Mouse (Mus musculus) limb, embryonic 12.5 days (tissue): ENCODE measurements around the gene Gp1bb. TPM values are rescaled to one million over a fixed set of nuclear protein-coding genes. Genes with fewer than 3 reads are reported as not detected.

Experiments
- ATAC-seq: fragments of 200-750 bp; cut with Nextera tagmentation; 2 replicates; pipeline ENCODE4 v1.8.0; 2017; ENCODE audit warnings: low read depth, moderate TSS enrichment; ENCODE audit not compliant: insufficient number of reproducible peaks, insufficient read depth, low FRiP score, low TSS enrichment
- H3K27ac ChIP-seq: fragments of 300-500 bp; sonication (generic); 2 replicates; pipeline ENCODE4 v1.5.1; 2016; ENCODE audit warnings: mild to moderate bottlenecking, moderate library complexity
- H3K27me3 ChIP-seq: fragments of 300-500 bp; sonication (generic); 2 replicates; pipeline ENCODE4 v1.6.1; 2016; ENCODE audit warnings: mild to moderate bottlenecking, moderate library complexity
- H3K36me3 ChIP-seq: fragments of 300-500 bp; sonication (generic); 2 replicates; pipeline ENCODE4 v1.6.1; 2016; ENCODE audit warnings: mild to moderate bottlenecking, moderate library complexity
- H3K4me1 ChIP-seq: fragments of 300-500 bp; sonication (generic); replicated peaks from 2 replicates; pipeline ENCODE4 v1.6.1; 2016
- H3K4me2 ChIP-seq: fragments of 300-500 bp; sonication (generic); 2 replicates; pipeline ENCODE4 v1.6.1; 2016; ENCODE audit warnings: mild to moderate bottlenecking, moderate library complexity
- H3K4me3 ChIP-seq: fragments of 300-500 bp; sonication (generic); replicated peaks from 2 replicates; pipeline ENCODE4 v1.5.1; 2016; ENCODE audit warnings: mild to moderate bottlenecking
- H3K9ac ChIP-seq: fragments of 300-500 bp; sonication (generic); replicated peaks from 2 replicates; pipeline ENCODE4 v1.6.1; 2016; ENCODE audit warnings: mild to moderate bottlenecking, moderate library complexity
- H3K9me3 ChIP-seq: fragments of 300-500 bp; sonication (generic); 2 replicates; pipeline ENCODE4 v1.6.1; 2016; ENCODE audit warnings: mild to moderate bottlenecking, moderate library complexity
- WGBS: fragments of 180-500 bp; shearing (Covaris S2); methylation state at CpG from one replicate; pipeline ENCODE4 v1.1.7; 2016; 5-methylcytosine and 5-hydroxymethylcytosine counted together
- polyA plus RNA-seq: library from polyadenylated mRNA; unstranded; fragments of >200 nt; fragmentation: Nextera tagmentation; extraction: Ambion mirVana; gene quantifications from 2 replicates; pipeline ENCODE4 v1.2.1, GENCODE M21; 2016

Gp1bb gene
- polyA plus RNA-seq: 3.9 and 4.3 TPM in 2 replicates

DNA sequence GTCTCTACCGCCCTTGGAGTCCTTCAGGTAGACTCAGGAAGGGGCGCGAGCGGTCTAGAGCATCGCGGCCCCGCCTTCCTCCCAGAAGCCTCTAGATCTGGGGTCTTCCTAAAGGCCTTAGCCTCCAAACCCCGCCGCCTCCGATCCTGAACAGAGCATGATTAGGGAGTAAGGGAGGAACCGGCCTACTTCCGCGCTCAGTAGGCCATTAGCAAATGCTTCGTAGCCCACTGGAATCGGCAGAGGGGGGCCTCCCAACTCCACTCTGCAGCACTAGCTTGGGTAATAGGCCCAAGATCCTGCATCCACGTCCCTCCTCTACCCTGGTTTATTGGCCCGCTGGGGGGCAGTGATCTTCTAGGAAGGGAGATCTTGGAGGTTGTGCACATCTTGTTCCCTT is at the start of gene Gp1bb:
Gene Gp1bb (minus strand): TSS at position 385 of the 400 bp plus-strand sequence.
- Histone ChIP-seq H3K36me3 (peaks cover 37% of the 10 kb centered on the region), H3K9me3 (no peaks in the 10 kb centered on the region), H3K9ac (peak within 1 kb of the TSS; percentile 54; the same call in 1 of the 2 replicates), H3K4me2 (peak within 1 kb of the TSS; percentile 94), H3K27ac (no peak within 1 kb of the TSS), H3K4me3 (peak within 1 kb of the TSS; percentile 58), H3K4me1 (peaks cover 38% of the 10 kb centered on the region), H3K27me3 (peaks cover 94% of the 10 kb centered on the region)
- ATAC-seq: no peak
- 9% methylated on average over 17 of the region's 17 CpGs for WGBS

DNA sequence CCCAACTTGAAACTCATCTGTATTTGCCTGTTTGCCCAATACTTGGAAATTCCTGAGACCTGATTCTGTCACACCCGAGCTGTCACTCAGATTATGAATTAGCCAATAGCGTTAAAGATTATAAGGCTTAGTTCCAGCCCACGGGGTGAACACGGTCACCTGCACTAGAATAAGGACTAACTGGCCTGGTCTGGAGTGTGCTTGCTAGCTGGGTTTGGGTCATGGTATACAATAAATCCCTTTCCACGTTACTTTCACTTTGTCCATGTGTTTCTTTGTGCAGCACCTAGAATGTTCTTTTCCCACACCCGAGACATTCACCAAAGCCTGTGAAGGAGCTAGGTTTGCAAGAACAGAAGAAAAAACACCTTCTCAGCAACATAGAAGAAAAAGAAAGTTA is 47.7 kb upstream of the Gp1bb start:
- Histone ChIP-seq H3K4me2 (no peak overlapping the region), H3K36me3 (no peaks in the 10 kb centered on the region), H3K27me3 (no peaks in the 10 kb centered on the region; the same call in 1 of the 2 replicates), H3K4me1 (no peaks in the 10 kb centered on the region), H3K9ac (no peak overlapping the region), H3K27ac (no peak overlapping the region), H3K4me3 (no peak overlapping the region), H3K9me3 (no peaks in the 10 kb centered on the region)
- WGBS: 73% methylated on average over 6 of the region's 6 CpGs
- ATAC-seq: no peak

DNA sequence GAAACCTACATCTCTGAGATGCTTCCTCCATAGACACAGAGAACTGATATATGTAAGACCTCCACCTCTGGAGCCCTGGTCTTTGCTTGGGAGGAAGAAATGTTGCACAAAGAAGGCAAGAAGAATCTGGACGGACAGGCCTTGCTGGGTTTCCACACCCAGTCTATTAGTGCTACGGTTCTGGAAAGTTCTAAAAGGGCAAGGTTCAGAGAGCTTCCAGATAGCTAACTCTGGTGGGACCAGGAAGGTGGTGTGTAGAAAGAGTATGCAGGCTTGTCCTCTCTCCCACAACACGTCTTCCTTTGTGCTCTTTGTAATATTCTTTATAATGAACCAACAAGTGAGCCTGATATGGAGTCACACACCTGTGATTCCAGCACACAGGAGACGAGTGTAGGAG is 36.4 kb upstream of the Gp1bb start:
- Histone ChIP-seq H3K27ac (no peak overlapping the region), H3K4me1 (peaks cover 10% of the 10 kb centered on the region), H3K9me3 (no peaks in the 10 kb centered on the region), H3K4me2 (no peak overlapping the region), H3K27me3 (0 out of 2 replicates have a peak, but pooled peaks cover 4% of the 10 kb centered on the region), H3K9ac (no peak overlapping the region), H3K4me3 (no peak overlapping the region), H3K36me3 (no peaks in the 10 kb centered on the region)
- ATAC-seq: no peak
- 81% methylated on average over 4 of the region's 4 CpGs for WGBS

DNA sequence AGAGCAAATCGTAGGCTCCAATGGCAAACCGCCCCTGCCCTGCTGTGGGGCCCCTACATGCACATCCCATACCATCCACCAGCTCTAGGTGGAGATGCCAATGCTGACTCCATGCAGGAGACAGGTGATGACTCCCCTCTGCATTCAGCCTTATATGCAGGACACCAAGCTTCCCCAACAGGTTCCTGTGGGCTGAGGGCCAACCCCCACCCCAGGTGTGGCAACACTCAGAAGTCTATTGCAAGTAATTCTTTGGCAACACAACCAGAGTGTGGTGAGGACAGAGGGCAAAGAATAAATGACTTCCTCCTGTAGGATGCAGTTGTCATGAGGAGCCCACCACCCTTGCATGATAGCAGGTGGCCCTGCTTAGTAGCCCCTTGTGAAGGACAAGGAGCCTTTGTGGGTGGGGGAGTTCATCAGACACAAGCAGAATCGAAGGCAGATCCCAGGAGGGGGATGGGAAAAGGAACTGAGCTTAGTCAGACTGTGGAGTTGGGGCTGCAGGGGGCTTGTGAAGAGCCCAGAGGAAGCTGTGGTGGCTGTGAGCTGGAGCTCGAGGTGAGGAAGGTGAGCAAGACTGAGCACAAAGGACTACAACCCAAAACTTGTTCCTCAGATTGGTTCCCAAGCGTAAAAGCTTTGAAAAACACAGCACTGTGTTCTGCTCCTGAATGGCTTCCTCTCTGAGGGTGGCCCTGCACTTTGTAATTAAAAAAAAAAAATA is 33.3 kb upstream of the Gp1bb start:
- WGBS: 49% methylated on average over 5 of the region's 5 CpGs

DNA sequence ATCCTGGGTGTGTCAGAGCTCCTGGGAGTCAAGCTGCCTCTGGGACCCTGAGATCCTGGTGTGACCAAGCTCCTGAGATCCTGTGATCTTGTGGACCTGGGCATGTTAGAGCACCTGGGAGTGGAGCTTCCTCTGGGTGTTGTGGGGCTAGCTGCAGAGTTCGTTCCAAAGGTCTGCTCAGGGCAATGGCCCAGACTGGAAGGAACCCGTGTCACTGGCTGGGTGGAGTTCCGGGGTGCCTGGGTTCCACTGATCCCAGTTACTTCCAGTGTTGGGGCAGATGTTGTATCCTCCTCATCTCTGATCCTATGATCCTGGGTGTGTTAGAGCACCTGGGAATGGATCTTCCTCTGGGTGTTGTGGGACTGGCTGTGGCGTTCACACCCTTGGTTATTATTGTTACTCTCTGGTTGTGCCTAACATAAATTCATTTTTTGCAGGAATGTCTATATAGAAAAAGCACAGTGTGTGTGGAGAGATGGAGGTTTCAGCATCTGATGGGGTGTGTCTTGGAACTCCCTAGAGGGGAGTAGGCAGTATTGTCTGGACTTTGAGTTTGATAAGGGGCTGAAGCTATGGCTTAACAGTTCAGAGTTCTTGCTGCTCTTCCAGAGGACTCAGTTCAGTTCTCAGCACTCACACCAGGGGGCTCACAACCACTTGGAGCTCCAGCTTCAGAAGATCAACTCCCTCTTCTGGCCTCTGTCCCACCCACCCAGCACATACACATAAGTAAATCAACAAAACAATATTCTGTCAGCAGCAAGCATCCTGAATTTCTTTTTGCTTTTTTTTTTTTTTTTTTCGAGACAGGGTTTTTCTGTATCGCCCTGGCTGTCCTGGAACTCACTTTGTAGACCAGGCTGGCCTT is 31.3 kb upstream of the Gp1bb start:
- Histone ChIP-seq H3K36me3 (no peaks in the 10 kb centered on the region), H3K27ac (no peak overlapping the region), H3K4me2 (no peak overlapping the region), H3K4me3 (no peak overlapping the region), H3K9ac (no peak overlapping the region), H3K4me1 (peaks cover 10% of the 10 kb centered on the region), H3K27me3 (no peaks in the 10 kb centered on the region), H3K9me3 (no peaks in the 10 kb centered on the region)
- WGBS: 83% methylated on average over 6 of the region's 6 CpGs
- ATAC-seq: no peak

More for the DNA sequence above, 33.3 kb upstream of the Gp1bb start:
- H3K4me3 ChIP-seq: no peak overlapping the region
- no peaks in the 10 kb centered on the region for H3K27me3 ChIP-seq
- no peaks in the 10 kb centered on the region for H3K9me3 ChIP-seq
- no peak overlapping the region for H3K9ac ChIP-seq
- H3K36me3 ChIP-seq: no peaks in the 10 kb centered on the region
- H3K27ac ChIP-seq: no peak overlapping the region
- no peak; the same call in 1 of the 2 replicates for ATAC-seq
- H3K4me2 ChIP-seq: no peak overlapping the region
- H3K4me1 ChIP-seq: peaks cover 10% of the 10 kb centered on the region

DNA sequence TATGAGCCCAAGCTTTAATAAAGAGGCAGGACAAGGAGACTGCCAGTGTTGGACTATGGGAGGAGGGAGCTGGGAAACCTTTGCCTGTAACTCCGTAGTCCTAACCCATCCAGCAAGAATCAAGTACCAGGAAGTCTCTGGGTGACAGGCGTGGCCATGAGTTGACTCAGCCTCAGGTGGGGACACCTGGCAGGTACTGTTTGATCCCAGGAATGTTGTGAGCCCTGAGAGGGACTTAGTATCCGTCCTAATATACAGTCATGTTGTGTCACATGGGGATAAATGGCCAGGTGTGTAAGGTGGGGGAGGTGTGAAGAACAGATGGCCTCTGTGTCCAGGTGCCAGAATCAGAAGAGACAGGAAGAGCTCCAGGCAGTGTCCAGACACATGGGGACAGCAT is 26.9 kb upstream of the Gp1bb start:
- H3K9ac ChIP-seq: no peak overlapping the region
- no peaks in the 10 kb centered on the region for H3K4me1 ChIP-seq
- WGBS: 64% methylated on average over 3 of the region's 3 CpGs
- no peaks in the 10 kb centered on the region for H3K27me3 ChIP-seq
- no peaks in the 10 kb centered on the region for H3K36me3 ChIP-seq
- no peak overlapping the region for H3K4me2 ChIP-seq
- H3K9me3 ChIP-seq: no peaks in the 10 kb centered on the region
- H3K4me3 ChIP-seq: no peak overlapping the region
- H3K27ac ChIP-seq: no peak overlapping the region
- no peak for ATAC-seq

DNA sequence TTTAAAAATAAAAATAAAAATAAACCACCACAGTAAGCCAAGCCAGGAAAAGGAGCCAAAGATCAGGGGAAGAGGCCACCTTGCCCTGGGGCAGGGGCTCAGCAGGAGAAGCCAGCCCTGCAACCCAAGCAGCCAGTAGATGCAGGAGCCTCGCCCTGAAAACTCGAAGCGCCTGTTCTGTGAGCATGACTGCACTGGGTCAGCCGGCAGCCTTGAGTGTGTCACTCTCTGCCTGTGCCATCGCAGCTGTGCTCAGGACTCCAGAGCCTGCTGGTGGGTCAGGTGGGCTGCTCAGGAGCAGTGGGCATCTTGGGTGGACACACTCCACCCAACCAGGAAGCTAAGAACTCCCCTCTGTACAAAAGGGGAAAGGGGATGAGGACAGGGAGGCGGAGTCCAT is 23.1 kb upstream of the Gp1bb start:
- 72% methylated on average over 6 of the region's 6 CpGs for WGBS
- Histone ChIP-seq H3K36me3 (no peaks in the 10 kb centered on the region), H3K4me1 (no peaks in the 10 kb centered on the region), H3K27me3 (no peaks in the 10 kb centered on the region), H3K9me3 (no peaks in the 10 kb centered on the region), H3K4me3 (no peak overlapping the region), H3K27ac (peak overlapping the region; percentile 35; the same call in 1 of the 2 replicates), H3K9ac (no peak overlapping the region), H3K4me2 (no peak overlapping the region)
- no peak for ATAC-seq

DNA sequence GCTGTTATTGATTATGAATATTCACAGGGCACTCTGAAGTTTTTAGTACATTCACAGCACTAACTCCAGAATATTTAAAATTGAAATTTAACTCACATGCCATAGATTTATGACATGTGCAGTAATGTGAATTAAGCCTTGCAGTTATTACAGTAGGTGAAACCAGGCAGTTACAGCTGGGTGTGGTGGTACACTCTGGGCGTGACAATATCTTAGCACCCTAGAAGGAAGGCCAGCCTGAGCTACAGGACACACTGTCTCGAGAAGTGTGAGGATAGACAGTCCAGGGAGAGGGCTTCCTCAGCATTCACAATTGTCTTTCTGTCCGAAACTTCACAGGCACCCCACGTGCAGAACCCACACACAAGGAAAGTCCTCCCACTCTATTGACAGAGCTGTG is 22.3 kb upstream of the Gp1bb start:
- Histone ChIP-seq H3K9ac (no peak overlapping the region), H3K4me3 (no peak overlapping the region), H3K36me3 (no peaks in the 10 kb centered on the region), H3K27ac (no peak overlapping the region), H3K27me3 (no peaks in the 10 kb centered on the region), H3K4me2 (no peak overlapping the region), H3K9me3 (no peaks in the 10 kb centered on the region), H3K4me1 (no peaks in the 10 kb centered on the region)
- ATAC-seq: no peak
- 79% methylated on average over 4 of the region's 4 CpGs for WGBS

DNA sequence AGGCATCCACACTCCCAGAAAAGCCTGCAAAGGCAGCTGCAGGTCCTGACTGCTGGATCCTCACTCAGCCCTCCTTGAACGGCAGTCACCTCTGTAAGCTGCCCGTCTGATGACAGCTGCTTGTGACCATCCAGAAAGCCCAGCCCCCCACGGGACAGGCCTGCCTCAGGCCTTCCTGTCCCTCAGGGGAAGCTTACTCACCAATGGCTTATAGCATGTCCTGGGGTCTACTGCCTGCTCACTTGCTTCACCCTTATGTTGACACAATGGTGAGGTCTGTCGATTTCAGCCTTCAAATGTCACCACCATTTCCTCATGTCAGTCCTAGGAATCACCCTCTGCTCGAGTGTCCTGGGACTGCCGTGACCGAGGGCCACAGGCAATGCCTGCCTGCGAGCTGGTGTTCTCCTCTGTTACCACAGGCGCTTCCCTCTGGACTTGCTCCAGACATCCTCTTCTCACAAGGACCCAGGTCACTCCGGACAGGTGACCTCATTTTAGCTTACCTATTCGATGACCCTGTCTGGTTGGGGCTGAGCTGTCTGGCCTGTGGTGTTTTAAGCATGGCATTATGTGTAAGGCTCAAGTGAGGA is 21.3 kb upstream of the Gp1bb start:
- Histone ChIP-seq H3K36me3 (no peaks in the 10 kb centered on the region), H3K27me3 (no peaks in the 10 kb centered on the region), H3K4me1 (no peaks in the 10 kb centered on the region), H3K27ac (no peak overlapping the region), H3K9me3 (no peaks in the 10 kb centered on the region), H3K4me2 (no peak overlapping the region), H3K9ac (no peak overlapping the region), H3K4me3 (no peak overlapping the region)
- WGBS: 77% methylated on average over 11 of the region's 11 CpGs
- no peak for ATAC-seq

DNA sequence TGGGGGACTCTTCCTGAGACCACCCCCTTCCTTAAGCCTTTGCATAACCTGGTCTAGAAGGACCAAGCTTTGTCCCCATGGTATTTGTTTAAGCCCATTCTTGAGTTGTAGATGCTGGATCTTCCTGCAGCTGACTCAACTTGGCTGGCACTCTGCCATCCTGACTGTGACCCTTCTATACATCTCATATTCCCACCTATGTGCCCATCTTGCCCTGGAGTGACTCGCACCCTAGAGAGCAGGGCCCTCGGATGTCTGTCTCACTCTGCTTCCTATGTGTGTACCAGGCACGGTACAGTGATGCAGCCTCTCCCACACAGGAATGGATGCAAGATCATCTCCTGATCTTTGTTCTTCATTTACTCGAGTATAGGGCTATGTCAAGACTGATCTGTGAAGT is 20.7 kb upstream of the Gp1bb start:
- H3K9ac ChIP-seq: no peak overlapping the region
- H3K27me3 ChIP-seq: no peaks in the 10 kb centered on the region
- no peaks in the 10 kb centered on the region for H3K36me3 ChIP-seq
- H3K4me3 ChIP-seq: no peak overlapping the region
- 83% methylated on average over 4 of the region's 4 CpGs for WGBS
- no peak for ATAC-seq
- H3K9me3 ChIP-seq: no peaks in the 10 kb centered on the region
- no peak overlapping the region for H3K4me2 ChIP-seq
- no peak overlapping the region for H3K27ac ChIP-seq
- H3K4me1 ChIP-seq: no peaks in the 10 kb centered on the region

DNA sequence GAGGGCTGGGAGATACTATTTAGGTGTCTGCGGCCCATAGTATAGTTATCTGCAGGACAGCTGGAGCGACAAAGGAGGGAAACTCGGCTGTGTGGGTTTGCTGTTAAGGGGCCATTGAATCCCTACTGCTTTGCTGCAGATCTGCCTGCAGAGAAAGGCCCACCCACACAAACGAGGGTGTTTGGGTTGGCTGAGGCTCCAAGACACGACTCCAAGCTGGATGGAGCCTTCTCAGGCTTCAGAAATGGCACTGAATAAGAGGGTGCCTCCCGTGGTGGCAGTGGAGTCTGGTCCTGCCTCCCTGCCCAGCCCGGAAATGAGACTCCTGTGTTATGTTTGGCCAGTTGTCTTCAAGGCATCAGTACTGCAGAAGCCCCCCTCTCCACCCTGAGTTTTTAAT is 20.1 kb upstream of the Gp1bb start:
- Histone ChIP-seq H3K9ac (no peak overlapping the region), H3K4me2 (no peak overlapping the region), H3K36me3 (no peaks in the 10 kb centered on the region), H3K4me3 (no peak overlapping the region), H3K4me1 (no peaks in the 10 kb centered on the region), H3K27ac (no peak overlapping the region), H3K27me3 (no peaks in the 10 kb centered on the region), H3K9me3 (no peaks in the 10 kb centered on the region)
- WGBS: 55% methylated on average over 7 of the region's 7 CpGs
- ATAC-seq: no peak
